In the genomic region with DNA sequence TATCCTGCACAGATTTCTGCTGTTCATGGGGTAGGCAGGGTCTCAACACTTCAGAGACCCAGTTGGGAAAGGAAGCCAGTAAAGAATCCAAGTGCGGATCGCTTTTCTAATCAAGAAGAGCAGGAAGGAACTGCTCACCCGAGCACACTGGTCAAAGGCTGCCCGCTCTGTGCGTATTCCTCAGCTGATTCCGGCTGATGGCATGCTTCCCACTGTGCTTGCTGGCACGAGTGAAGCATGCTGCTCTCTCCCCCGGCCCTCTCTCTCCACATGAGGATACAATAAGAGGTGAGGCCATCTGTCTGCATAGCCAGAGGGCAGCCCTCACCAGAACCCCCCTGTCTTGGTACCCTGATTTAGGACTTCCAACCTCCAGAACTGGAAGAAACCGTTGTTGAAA, we compare ENCODE assay signal across 10 mouse cellular contexts. TPM values are rescaled to one million over a fixed set of nuclear protein-coding genes. Genes with fewer than 3 reads are reported as not detected.
DNase-seq lines count a peak whose midpoint lies in the region; ATAC-seq lines count a peak whose summit lies in the region.
"Had no signal": no experiment of that assay in that cellular context is flagged by ENCODE, and none has a peak within 500 bp of the region (broad histone marks: within the 10 kb centered on the region; RNA-seq: fewer than 3 reads in every experiment).

No protein-coding gene starts in this region.

- ATAC-seq in forebrain, embryonic 12.5 days (ENCODE audit: low FRiP score): peak; percentile 52
- peak; percentile 22; the same call in 1 of the 2 replicates for ATAC-seq in midbrain, embryonic 14.5 days (ENCODE audit: low FRiP score, low TSS enrichment)
- no peak for ATAC-seq in erythroblast, adult 5-6 weeks (replicated peaks; ENCODE audit: low FRiP score, poor library complexity, severe bottlenecking)

- no peaks in the 10 kb centered on the region for H3K36me3 ChIP-seq in forebrain, embryonic 12.5 days (replicated peaks)
- 0 out of 2 replicates have a peak, but pooled peaks cover under 1% of the 10 kb centered on the region for H3K36me3 ChIP-seq in midbrain, embryonic 14.5 days (ENCODE audit: control insufficient read depth, insufficient read depth, low read length)

- peaks cover 78% of the 10 kb centered on the region for H3K4me1 ChIP-seq in forebrain, embryonic 12.5 days
- peaks cover 54% of the 10 kb centered on the region for H3K4me1 ChIP-seq in midbrain, embryonic 14.5 days (ENCODE audit: control insufficient read depth, insufficient read depth, low read length)

- 60% methylated on average over 9 of the region's 9 CpGs for WGBS in forebrain, embryonic 12.5 days
- 34% methylated on average over 9 of the region's 9 CpGs for WGBS in midbrain, embryonic 14.5 days

- no peak overlapping the region for H3K9ac ChIP-seq in forebrain, embryonic 12.5 days
- H3K9ac ChIP-seq in midbrain, embryonic 14.5 days (replicated peaks; ENCODE audit: low read length): no peak overlapping the region; the same call in 1 of the 2 replicates

- H3K27me3 ChIP-seq in forebrain, embryonic 12.5 days: no peaks in the 10 kb centered on the region
- no peaks in the 10 kb centered on the region for H3K27me3 ChIP-seq in midbrain, embryonic 14.5 days (ENCODE audit: control insufficient read depth, insufficient read depth, low read length)

- DNase-seq in adrenal gland, postnatal 10 days: peak; percentile 56
- DNase-seq in adrenal gland, postnatal 4 days (ENCODE audit: low spot score in 2 of 2): no peak
- peak; percentile 40 to 42 for DNase-seq in left cerebral cortex, postnatal 25 days (ENCODE audit: low spot score in 2 of 2)
- DNase-seq in left cerebral cortex, adult 11 months (ENCODE audit: low spot score): no peak
- DNase-seq in midbrain, embryonic 14.5 days: peak; percentile 68
- DNase-seq in spleen, adult 18-20 months: no peak
- DNase-seq: heart, adult 2 months had no signal

- peak overlapping the region; percentile 21; the same call in 1 of the 2 replicates for H3K4me2 ChIP-seq in forebrain, embryonic 12.5 days
- peak overlapping the region; percentile 77 for H3K4me2 ChIP-seq in midbrain, embryonic 14.5 days (ENCODE audit: low read length)

- H3K9me3 ChIP-seq in forebrain, embryonic 12.5 days: no peaks in the 10 kb centered on the region
- H3K9me3 ChIP-seq in midbrain, embryonic 14.5 days (ENCODE audit: control insufficient read depth, low read length): no peaks in the 10 kb centered on the region

- intact Hi-C loops in left cerebral cortex, postnatal 25 days (cut with DNase I): loop anchor here (2.0 kb wide), 1 partner anchor 24 kb away; no protein-coding TSS in a partner anchor

- H3K27ac ChIP-seq in forebrain, embryonic 12.5 days: peak overlapping the region; percentile 51; the same call in 1 of the 2 replicates
- H3K27ac ChIP-seq in midbrain, embryonic 14.5 days (replicated peaks; ENCODE audit: low read depth, low read length): peak overlapping the region; percentile 39; the same call in 1 of the 2 replicates
- H3K27ac ChIP-seq: heart, adult 2 months had no signal

- no peak overlapping the region for H3K4me3 ChIP-seq in forebrain, embryonic 12.5 days (replicated peaks)
- no peak overlapping the region; the same call in 1 of the 2 replicates for H3K4me3 ChIP-seq in midbrain, embryonic 14.5 days (replicated peaks; ENCODE audit: low read depth, low read length)
- H3K4me3 ChIP-seq: heart, adult 2 months had no signal

RNA-seq across cellular contexts. Expression of a gene that starts 41.3 kb away (rescaled TPM):
- total RNA-seq in adrenal gland, postnatal 10 days (2021): under 1 TPM; 0.67 to 0.69 TPM
- not detected for total RNA-seq in adrenal gland, postnatal 4 days (2021)
- total RNA-seq in left cerebral cortex, postnatal 25 days (2021): not detected
- polyA plus RNA-seq in forebrain, embryonic 12.5 days (2016; fragmentation: Nextera tagmentation; extraction: Ambion mirVana): 1.5 and 2.5 TPM in 2 replicates
- polyA plus RNA-seq in midbrain, embryonic 14.5 days (2014; fragmentation: Nextera tagmentation; extraction: Ambion mirVana): 3.1 and 3.2 TPM in 2 replicates
- not detected in 2 replicates for total RNA-seq in erythroblast, adult 5-6 weeks (2015; ENCODE audit: low replicate concordance)
- not detected in 2 replicates for total RNA-seq in erythroblast, adult 5-6 weeks (2017; ENCODE audit: low replicate concordance)
- total RNA-seq: heart, adult 2 months; left cerebral cortex, postnatal 10 days had no signal
- polyA plus RNA-seq: heart, adult 2 months had no signal

RNA-seq across cellular contexts. Expression of a gene that starts 59.7 kb away (rescaled TPM):
- total RNA-seq in adrenal gland, postnatal 10 days (2021): 10 to 100 TPM; 25.2 to 26.5 TPM
- total RNA-seq in adrenal gland, postnatal 4 days (2021): 10 to 100 TPM; 18.8 to 24.0 TPM
- total RNA-seq in left cerebral cortex, postnatal 25 days (2021): 1 to 10 TPM; 1.3 TPM
- polyA plus RNA-seq in forebrain, embryonic 12.5 days (2016; fragmentation: Nextera tagmentation; extraction: Ambion mirVana): 8.5 and 10.5 TPM in 2 replicates
- 1.2 and 1.7 TPM in 2 replicates for polyA plus RNA-seq in midbrain, embryonic 14.5 days (2014; fragmentation: Nextera tagmentation; extraction: Ambion mirVana)
- 8.2 TPM in 1 of 2 replicates, not detected in the other for total RNA-seq in erythroblast, adult 5-6 weeks (2015; ENCODE audit: low replicate concordance)
- 3.7 and 7.5 TPM in 2 replicates for total RNA-seq in erythroblast, adult 5-6 weeks (2017; ENCODE audit: low replicate concordance)

Comparison
In these comparisons a context has a peak if more than half of its experiments do, and no peak if none do; other contexts are left out.
1. DNase-seq: peak in adrenal gland, postnatal 10 days (single experiment), left cerebral cortex, postnatal 25 days (2 of 2) and midbrain, embryonic 14.5 days (single experiment); none in adrenal gland, postnatal 4 days (0 of 2), left cerebral cortex, adult 11 months (single experiment) and spleen, adult 18-20 months (0 of 2).